Mouse (Mus musculus) heart, adult 2 months (tissue): ENCODE data around the gene Efna5.

Experiments
- EP300 ChIP-seq: fragments of 200-500 bp; IDR thresholded peaks from 2 replicates; pipeline ENCODE4 v1.6.1; 2011; ENCODE audit warnings: low read depth, low read length, control low read depth; ENCODE audit not compliant: insufficient read depth
- POLR2A ChIP-seq: fragments of 200-500 bp; IDR thresholded peaks from 2 replicates; pipeline ENCODE4 v1.6.1; 2011; ENCODE audit warnings: mild to moderate bottlenecking, low read depth, low read length, control low read depth; ENCODE audit not compliant: insufficient read depth

DNA sequence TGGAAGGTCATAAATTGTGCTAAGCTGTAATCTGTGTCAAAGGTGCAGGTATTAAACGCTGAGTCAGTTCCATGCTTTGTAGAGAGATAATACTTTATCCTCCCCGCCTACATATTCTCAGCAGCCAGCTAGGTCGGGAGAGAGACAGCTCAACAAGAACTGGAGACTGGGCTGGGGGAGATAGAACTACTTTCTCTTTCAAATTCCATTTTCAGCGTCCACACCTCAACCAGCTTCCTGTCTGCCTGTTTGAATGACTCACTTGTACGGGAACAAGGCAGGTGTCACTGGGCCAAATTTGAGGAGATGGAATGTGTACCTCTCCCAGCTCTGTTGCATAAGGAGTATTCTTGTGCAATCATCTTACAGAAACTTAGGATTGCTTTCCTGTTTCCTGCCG, 193.7 kb downstream of the Efna5 start:
- TF ChIP-seq POLR2A = no peak
- 0 out of 2 replicates have a peak, but pooled peaks have one; percentile 45 for TF ChIP-seq EP300
